Mouse (Mus musculus) testis, adult 2 months (tissue): ENCODE data around the gene Als2cl.

Source experiments
- CTCF ChIP-seq: fragments of 200-500 bp; IDR thresholded peaks from 2 replicates; pipeline ENCODE4 v1.5.1; 2012; ENCODE audit warnings: low read depth, mild to moderate bottlenecking, inconsistent platforms, low read length, moderate library complexity; ENCODE audit not compliant: control insufficient read depth, insufficient read depth, insufficient replicate concordance
- POLR2A ChIP-seq: fragments of 200-500 bp; IDR thresholded peaks from 2 replicates; pipeline ENCODE4 v1.6.1; 2012; ENCODE audit warnings: low read depth, mild to moderate bottlenecking, inconsistent platforms, low read length, moderate library complexity; ENCODE audit not compliant: control insufficient read depth

- TF ChIP-seq CTCF (no peak), POLR2A (no peak)
Observed at GRCm38 (mm10) chr9:110877353-110877752, 2.3 kb upstream of the Als2cl start.
